Mouse (Mus musculus): ENCODE measurements around the gene Fas. TPM values are rescaled to one million over a fixed set of nuclear protein-coding genes. Genes with fewer than 3 reads are reported as not detected.
A peak's percentile ranks its signal among the peaks of the same experiment; 100 is the strongest.

Gene Fas
- total RNA-seq (2021): 1 to 10 TPM in 1 of 2 experiments, under 1 TPM in 1; 0.40 to 1.8 TPM
- long read RNA-seq, experiment 1, partial matches to known transcripts: 0 of 1 reads
- long read RNA-seq, experiment 1, other reads (novel, unspliced or antisense): 1 of 1 reads
- long read RNA-seq, experiment 2, partial matches to known transcripts: 0 of 5 reads
- long read RNA-seq, experiment 2, other reads (novel, unspliced or antisense): 0 of 5 reads

- DNase-seq (ENCODE audit: low spot score in 2 of 2): peak; percentile 25 to 28
- intact Hi-C loops (cut with DNase I): no loop called here
Measured at GRCm38 (mm10) chr19:34289948-34290789, at the start of gene Fas. Gene Fas, plus strand, starts transcription at chr19:34290666.

GRCm38 (mm10) chr19:34241247-34241915 lies 49.1 kb upstream of the Fas start:
- intact Hi-C loops (cut with DNase I): loop anchor here (5.0 to 10.0 kb wide), 7 partner anchors 87 to 533 kb away; partner anchors contain the start of gene Ifit2
- peak in 1 of 2 experiments; percentile 41 for DNase-seq (ENCODE audit: low spot score in 2 of 2)

DNA sequence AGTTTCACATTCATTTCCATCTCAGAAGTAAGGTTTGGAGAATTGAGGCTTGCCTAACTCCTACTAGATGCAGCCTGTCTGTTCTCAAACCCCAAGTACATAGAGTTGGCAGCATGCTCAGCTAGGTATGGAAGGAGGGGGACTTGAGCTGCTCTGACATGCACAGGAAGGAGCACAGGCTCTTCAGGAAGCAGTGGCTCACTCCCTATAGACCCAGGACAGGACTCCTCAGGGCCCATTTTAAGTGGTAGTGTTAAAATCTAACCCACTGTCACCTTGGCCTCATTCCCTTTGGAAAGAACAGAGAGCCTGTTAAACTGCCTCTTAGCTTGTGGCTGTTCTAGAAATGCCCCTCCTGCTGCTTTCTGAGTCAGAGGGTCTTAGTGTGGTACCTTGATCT lies 47.5 kb upstream of the Fas start:
- intact Hi-C loops (cut with DNase I): loop anchor here (5.0 to 10.0 kb wide), 7 partner anchors 88 to 532 kb away; partner anchors contain the start of gene Ifit2

GRCm38 (mm10) chr19:34244056-34244455 lies 46.4 kb upstream of the Fas start:
- peak; percentile 74 to 75 for DNase-seq (ENCODE audit: low spot score in 2 of 2)
- intact Hi-C loops (cut with DNase I): loop anchor here (2.0 to 10.0 kb wide), 8 partner anchors 41 to 531 kb away; partner anchors contain the start of gene Ifit2

More for the DNA sequence above, 47.5 kb upstream of the Fas start:
- no peak for DNase-seq (ENCODE audit: low spot score in 2 of 2)

DNA sequence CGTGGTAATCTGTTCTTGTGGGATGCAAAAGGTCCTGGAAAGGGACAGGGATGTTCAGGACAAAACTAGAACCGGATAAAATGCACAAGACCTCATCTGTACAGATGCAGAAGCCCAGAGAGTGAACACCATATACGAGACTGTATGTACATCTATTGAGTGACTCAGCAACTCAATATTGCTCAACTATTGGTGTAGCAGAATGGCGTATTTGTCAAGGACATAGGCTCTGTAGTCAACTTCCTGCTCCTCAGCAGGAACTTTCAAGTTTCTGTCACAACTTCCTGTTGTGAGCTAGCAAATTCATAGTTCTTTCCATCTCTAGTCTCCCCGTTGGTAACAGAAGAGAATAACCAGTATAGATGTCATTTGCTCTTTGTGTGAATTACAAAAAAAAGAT lies 41.9 kb upstream of the Fas start:
- intact Hi-C loops (cut with DNase I): loop anchor here (10.0 kb wide), 3 partner anchors 86 to 526 kb away; no protein-coding TSS in a partner anchor
- no peak for DNase-seq (ENCODE audit: low spot score in 2 of 2)

DNA sequence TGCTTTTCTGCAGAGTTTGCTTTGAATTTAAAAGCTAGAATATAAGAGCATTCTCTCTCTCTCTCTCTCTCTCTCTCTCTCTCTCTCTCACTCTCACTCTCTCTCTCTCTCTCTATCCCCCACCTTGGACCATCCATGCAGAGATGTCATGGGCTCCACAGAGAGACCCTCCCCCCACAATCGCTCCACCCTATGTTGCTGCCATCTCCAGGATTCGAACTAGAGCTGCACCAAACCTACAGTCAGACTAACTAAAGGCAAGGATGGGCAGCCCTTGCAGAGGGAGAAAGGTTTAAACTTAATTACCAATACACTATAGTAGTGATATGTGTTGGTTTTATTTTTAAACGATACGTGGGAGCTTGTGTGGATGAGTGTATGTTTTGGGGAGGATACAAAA lies 39.8 kb upstream of the Fas start:
- DNase-seq (ENCODE audit: low spot score in 2 of 2): no peak
- intact Hi-C loops (cut with DNase I): no loop called here

- DNase-seq (ENCODE audit: low spot score in 2 of 2): no peak
- intact Hi-C loops (cut with DNase I): no loop called here
Measured at GRCm38 (mm10) chr19:34251900-34252299, 38.6 kb upstream of the Fas start.

GRCm38 (mm10) chr19:34252450-34252849 lies 38.0 kb upstream of the Fas start:
- DNase-seq (ENCODE audit: low spot score in 2 of 2): no peak
- intact Hi-C loops (cut with DNase I): no loop called here

DNA sequence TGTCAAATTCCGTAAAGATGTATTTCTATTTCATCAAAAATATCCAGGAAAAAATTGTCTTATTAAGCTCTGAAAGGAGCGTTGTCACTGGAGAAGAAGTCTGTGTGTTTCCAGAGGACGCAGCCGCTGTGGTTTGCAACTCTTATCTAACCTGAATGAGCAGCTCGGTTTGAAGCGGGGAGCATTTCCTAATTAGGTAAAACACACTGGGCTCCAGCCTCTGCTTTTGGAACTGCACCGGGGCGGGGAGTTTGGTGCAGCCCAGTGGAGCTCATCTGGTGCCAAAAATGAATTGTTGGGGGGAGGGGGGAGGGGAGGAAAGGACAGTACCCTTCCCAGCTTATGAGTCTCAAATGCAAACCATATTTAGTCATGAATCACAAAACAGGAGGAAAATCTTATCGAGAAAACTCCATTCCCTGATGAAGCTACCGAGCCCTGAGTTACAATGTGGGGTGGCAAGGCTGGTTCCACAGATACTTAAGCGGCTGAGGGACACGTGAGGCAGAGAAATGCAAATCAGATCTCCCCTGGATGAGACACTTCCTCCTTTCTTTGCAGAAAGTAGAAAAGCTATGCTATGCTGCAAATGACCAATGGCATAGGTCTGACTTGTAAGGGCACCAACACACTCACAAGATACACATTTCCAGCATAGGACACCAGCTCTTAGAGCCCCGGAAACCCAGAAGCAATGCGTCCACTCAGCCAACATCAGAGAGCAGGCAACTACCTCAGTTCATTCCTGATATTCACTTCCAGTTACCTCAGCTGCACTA lies 36.2 kb upstream of the Fas start:
- intact Hi-C loops (cut with DNase I): no loop called here
- no peak for DNase-seq (ENCODE audit: low spot score in 2 of 2)

- intact Hi-C loops (cut with DNase I): no loop called here
- DNase-seq (ENCODE audit: low spot score in 2 of 2): no peak
Measured at GRCm38 (mm10) chr19:34254880-34255681, 35.4 kb upstream of the Fas start, which contains the start of gene Acta2. Gene Acta2, minus strand, starts transcription at chr19:34255590.

DNA sequence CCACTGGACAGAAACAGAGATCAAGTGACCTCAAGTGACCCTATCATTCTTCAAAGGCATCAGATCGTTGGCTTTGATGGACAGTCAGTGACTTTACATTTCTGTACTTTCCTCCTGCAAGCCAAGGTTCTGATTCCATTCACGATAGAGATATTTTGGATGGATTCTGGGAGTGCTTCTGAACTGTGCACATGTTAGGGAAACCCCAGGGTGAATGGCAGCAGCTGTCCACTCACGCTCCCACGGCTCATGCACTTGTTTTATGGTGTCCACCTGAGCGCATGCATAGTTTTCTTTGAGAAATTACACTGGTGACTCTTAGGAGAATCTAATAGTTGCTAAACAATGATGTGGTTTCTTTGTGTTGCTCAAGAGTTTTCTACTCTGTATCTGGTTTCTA lies 34.3 kb upstream of the Fas start:
- DNase-seq (ENCODE audit: low spot score in 2 of 2): no peak
- intact Hi-C loops (cut with DNase I): no loop called here

- intact Hi-C loops (cut with DNase I): no loop called here
Measured at GRCm38 (mm10) chr19:34256936-34257335, 33.5 kb upstream of the Fas start.

GRCm38 (mm10) chr19:34262273-34262974 lies 28.0 kb upstream of the Fas start:
- no peak for DNase-seq (ENCODE audit: low spot score in 2 of 2)
- intact Hi-C loops (cut with DNase I): no loop called here

More at GRCm38 (mm10) chr19:34256936-34257335, 33.5 kb upstream of the Fas start:
- no peak for DNase-seq (ENCODE audit: low spot score in 2 of 2)

- intact Hi-C loops (cut with DNase I): no loop called here
Measured at GRCm38 (mm10) chr19:34265604-34266193, 24.8 kb upstream of the Fas start.

GRCm38 (mm10) chr19:34268991-34269390 lies 21.5 kb upstream of the Fas start:
- intact Hi-C loops (cut with DNase I): no loop called here
- DNase-seq (ENCODE audit: low spot score in 2 of 2): no peak

More at GRCm38 (mm10) chr19:34265604-34266193, 24.8 kb upstream of the Fas start:
- no peak for DNase-seq (ENCODE audit: low spot score in 2 of 2)

DNA sequence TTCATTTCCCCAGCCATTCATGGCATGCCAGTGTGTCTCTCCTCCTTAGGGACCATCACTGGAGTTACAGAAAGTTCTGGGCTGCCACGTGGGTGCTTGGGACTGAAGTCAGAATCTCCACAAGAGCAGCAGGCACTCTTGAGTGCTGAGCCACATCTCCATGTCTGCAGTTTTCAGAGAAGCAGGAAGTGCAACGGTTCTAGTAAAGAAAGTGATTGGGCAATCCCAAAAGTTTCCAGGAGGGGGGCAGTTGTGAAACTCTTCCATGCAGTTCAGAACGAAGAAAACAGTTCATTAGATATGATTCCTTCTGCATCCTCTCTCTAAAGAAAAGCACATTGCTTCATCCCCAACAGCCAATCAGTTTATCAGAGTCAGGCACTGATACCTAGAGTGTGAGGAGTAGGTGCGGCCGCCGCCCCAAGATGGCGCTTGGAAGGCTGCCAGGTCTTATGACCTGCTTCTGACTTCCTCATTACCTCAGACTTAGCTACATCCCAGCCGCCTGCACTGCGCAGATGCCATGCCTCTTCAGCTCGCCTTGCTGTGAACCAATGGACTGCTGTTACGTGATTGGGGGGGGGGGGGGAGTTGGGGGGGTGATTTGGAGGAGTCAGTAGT lies 20.2 kb upstream of the Fas start:
- no peak for DNase-seq (ENCODE audit: low spot score in 2 of 2)
- intact Hi-C loops (cut with DNase I): no loop called here

Data from left cerebral cortex, postnatal 14 days (tissue).